Mouse (Mus musculus) embryo, embryonic 11 days (tissue): ENCODE results near the gene Ace.
"Not testable (repeated sequence)": the region's sequence is repeated elsewhere in the genome, so short reads cannot be mapped to it uniquely, and the experiment has no call there.

Source experiments
- DNase-seq: peaks from one replicate; pipeline ENCODE4 v3.0.0-alpha.2; 2015

The Ace gene

GRCm38 (mm10) chr11:106001718-106002117 is 34.0 kb downstream of the Ace start:
- DNase-seq, result peak; percentile 32

GRCm38 (mm10) chr11:106004576-106004975 is 36.8 kb downstream of the Ace start:
- DNase-seq, result no peak

- DNase-seq, result no peak
Measured at GRCm38 (mm10) chr11:106005970-106006369, 38.2 kb downstream of the Ace start.

- DNase-seq, result peak; percentile 86
Measured at GRCm38 (mm10) chr11:106007821-106008220, 40.1 kb downstream of the Ace start, which contains the start of gene Kcnh6. Kcnh6 (plus strand) TSS chr11:106008124.

- peak; percentile 24 for DNase-seq
Measured at GRCm38 (mm10) chr11:106012711-106013110, 45.0 kb downstream of the Ace start.

- DNase-seq, result no peak
Measured at GRCm38 (mm10) chr11:106013556-106014225, 45.9 kb downstream of the Ace start.

- DNase-seq, result no peak
Measured at GRCm38 (mm10) chr11:106016440-106016839, 48.7 kb downstream of the Ace start.

- peak; percentile 68 for DNase-seq
Measured at GRCm38 (mm10) chr11:106020051-106020763, 52.5 kb downstream of the Ace start.

GRCm38 (mm10) chr11:106025774-106026173 is 58.0 kb downstream of the Ace start:
- no peak for DNase-seq

- DNase-seq, result peak; percentile 51
Measured at GRCm38 (mm10) chr11:106026465-106027151, 58.9 kb downstream of the Ace start.

GRCm38 (mm10) chr11:106027607-106028006 is 59.9 kb downstream of the Ace start:
- DNase-seq, result no peak

- DNase-seq, result not testable (repeated sequence)
Measured at GRCm38 (mm10) chr11:106032074-106032473, 64.3 kb downstream of the Ace start.

GRCm38 (mm10) chr11:106033491-106033919 is 65.8 kb downstream of the Ace start:
- DNase-seq, result peak; percentile 39

- no peak for DNase-seq
Measured at GRCm38 (mm10) chr11:106034986-106035385, 67.2 kb downstream of the Ace start.

- DNase-seq, result peak; percentile 98
Measured at GRCm38 (mm10) chr11:106036548-106037417, 69.0 kb downstream of the Ace start, which contains the start of gene Dcaf7. Dcaf7 (plus strand) TSS chr11:106036872.

GRCm38 (mm10) chr11:106037418-106037751 is 69.6 kb downstream of the Ace start:
- peak; percentile 78 for DNase-seq
